Mouse (Mus musculus) right cerebral cortex, adult 18-20 months (tissue): ENCODE measurements around the gene Bicc1.

Experiments
- DNase-seq: peaks from one replicate; pipeline ENCODE4 v3.0.0; 2022; ENCODE audit warnings: mixed read lengths

Bicc1 gene

DNA sequence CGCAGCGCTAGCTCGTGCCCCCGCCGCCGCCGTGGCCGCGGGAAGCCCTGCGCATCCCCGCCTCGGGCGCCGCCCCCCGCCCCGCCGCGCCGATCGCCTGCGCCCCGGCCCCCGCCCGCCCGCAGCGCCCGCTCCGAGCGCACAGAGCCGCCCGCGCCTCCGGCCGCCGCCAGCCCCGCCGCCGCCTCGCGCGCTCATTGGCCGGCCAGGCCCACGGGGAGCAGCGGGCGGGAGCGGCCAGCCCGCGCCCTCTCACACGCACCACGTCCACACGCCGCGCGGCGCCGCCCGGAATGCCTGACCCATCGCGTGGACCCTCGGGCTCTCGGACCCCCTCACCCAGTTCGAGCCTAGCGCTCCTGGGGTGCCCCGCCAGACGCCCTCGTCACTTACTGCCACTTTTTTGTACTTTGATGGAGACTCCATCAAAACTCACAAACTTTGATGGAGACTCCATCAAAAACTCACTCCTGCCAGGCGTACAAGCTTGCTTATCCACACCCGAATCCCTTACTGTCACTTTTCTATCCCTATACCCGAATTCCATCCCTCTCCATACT is at the start of gene Bicc1:
TSS of gene Bicc1 (minus strand) at position 25 of the 560 bp plus-strand sequence.
- peak; percentile 49 for DNase-seq

DNA sequence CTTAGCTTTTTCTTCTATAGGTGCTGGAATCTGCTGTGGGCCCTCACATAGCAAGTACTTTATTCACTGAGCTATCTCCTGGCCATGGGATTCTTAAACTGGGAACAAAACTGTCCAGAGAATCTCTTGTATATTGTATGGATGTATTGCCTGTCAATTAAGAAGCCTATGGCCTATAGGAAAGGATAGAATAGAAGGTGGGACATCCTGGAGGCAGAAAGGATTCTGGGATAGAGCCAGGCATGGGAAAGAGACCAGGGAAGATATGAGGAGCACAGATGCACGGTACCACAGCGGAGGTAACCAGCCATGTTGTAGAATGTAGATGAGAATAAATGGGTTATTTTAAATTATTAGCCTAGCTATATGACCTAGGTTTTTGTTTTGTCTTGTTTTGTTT is 42.0 kb upstream of the Bicc1 start:
- no peak for DNase-seq

DNA sequence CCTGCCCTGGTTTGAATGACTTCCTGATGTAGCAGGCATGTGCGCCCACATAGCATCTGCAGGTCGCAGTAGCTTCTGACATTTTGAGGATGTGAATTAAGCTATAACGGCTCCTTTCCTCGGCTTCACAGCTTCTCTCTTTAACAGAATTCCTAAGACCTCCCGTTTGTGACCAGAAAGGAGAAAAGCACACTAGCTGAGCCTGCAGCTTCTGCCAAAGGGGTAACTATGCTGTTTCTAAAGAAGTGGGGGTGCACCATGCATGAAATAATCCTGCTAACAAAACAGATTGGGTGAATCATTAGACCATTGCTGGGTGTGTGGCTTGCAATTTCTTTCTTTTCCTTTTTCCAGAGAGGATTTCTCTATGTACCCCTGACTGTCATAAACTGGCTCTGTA is 41.5 kb upstream of the Bicc1 start:
- DNase-seq, result no peak

DNA sequence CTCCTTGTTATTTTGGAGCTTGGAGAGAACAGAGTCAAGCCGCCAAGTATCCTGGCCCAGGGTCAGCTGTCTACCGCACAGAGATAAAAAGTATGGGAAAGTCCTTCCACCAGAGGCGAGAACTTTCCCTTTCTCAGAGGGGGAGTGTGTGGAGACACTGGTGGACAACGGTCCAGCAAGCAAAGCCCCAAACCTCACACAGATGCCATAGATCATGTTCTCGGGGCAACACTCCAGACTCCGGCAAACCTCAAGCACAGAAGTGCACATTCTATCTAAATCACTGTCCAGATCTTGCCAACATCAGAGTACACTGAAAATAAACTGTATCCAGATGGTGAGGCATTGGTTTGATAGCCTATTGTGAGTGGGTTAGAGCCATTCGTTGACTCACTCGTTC is 39.2 kb upstream of the Bicc1 start:
- no peak for DNase-seq

DNA sequence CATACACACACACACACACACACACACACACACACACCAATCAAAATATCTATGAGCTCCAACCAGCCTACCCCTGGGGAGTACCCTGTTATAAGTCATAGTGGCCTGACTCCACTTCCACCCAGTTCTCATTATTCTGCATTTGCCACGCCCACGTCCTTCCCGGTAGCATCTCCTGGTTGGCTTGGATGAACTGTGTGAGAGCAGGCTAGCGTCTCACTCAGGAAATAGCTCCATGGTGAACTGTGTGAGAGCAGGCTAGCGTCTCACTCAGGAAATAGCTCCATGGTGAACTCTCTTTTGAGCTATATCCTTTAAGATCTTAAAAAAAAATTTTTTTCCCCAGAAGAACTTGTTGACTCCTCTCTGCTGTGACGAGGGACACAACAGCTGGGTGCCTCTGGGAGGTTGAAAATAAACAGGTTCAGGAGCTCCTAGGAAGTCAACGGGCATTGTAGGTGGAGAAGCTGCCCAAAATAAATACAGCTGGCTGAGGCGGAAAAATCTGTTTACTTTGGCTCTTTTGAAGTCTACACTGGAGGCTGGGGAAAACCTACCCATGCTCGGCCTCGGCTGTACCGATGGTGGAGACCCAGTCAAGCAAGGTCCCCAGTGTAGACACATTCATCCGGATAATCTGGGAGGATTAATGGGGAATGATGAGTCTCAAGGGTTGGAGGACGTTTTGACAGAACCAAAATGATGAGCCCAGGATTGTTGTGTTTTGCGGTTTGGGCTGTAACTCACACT is 37.7 kb upstream of the Bicc1 start:
- DNase-seq, result no peak

DNA sequence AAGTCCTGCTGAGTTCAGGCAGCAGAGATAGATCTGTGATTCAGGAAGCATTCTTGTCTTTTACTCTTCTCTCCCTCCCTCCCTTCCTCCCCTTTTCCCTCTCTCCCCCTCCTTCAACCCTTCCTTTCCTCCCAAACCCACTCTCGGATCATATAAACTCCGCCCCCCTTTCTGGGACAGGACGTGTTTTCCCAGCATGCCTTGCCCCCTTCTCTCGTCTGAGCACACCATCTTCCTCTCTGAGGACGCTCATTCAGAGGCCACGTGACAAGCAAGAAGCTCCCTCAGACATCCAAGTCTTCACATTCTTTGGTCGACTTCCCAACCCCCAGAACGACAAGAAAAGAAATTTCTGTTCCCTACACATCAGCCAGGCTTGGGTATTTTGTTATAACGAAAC is 36.0 kb upstream of the Bicc1 start:
- no peak for DNase-seq

DNA sequence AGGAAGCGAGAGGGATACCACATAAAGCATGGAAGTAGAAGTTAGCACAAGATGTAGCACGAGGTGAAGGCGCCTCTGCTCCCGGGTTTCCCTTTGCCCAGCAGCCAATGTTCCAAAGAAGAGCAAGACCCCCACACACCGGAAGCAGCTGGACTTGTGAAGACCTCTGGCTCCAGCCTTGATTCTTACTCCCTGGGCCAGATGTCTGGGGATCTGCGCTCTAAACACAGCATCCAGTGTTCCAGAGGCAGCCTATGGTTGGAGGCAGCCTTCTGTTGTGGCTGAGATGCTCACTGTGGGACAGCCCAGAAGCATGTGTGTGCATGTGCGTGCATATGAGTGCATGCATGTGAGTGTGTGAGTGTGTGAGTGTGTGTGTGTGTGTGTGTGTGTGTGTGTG is 35.2 kb upstream of the Bicc1 start:
- DNase-seq, result no peak

DNA sequence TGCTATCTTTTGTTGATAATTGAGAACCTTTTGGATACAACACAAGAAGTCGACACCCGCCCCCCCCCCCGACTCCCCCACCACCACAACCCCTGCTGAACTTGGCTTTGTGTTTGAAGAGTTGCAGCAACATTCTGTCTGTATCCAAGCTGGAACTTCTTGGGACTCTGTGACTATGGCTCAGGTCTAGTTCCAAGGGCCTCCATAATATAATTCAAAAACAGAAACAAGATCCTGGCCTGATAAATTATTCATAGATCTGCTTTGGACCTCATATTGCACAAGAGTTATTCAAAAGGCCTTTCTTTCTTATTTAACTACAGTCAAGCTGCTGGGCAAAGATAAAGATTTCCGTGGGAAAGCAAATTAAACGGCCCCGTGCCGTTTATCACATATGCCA is 33.8 kb upstream of the Bicc1 start:
- no peak for DNase-seq

DNA sequence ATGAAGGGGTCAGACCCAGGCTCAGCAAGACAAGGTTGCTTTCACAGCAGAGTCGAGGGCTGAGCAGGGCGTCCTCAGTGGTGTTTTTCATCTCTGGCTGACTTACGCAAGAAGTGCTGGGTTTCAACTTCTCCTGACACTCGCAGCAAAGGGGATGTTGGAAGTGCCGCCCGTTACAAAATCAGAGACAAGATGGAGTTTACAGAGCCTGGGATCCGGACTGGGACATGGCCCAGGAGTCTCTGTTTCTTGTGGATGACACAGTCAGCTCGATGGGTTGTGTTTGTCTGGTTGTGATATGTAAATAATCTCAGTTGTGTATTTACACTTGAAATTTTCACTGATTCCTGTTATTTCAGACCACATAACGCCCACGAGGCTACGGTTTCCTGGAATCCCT is 33.4 kb upstream of the Bicc1 start:
- DNase-seq, result no peak

DNA sequence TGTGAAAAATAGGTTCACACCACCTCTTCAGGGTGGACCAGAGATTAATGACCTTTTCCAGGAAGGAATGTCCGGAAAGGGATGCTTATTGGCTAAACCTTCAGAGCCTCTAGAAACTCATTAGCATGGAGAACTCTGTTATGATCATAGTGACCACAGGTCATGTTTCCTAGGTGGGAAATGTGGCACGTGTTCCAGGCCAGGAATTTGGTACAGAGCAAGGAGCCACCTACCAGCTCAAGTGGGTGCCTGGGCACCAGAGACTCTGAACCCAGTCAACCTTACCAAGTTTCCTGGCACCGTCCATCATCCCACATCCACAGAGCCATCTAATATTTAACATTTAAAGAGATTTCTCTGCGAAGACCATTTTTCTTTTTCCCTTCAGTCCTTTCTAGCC is 29.2 kb upstream of the Bicc1 start:
- no peak for DNase-seq

DNA sequence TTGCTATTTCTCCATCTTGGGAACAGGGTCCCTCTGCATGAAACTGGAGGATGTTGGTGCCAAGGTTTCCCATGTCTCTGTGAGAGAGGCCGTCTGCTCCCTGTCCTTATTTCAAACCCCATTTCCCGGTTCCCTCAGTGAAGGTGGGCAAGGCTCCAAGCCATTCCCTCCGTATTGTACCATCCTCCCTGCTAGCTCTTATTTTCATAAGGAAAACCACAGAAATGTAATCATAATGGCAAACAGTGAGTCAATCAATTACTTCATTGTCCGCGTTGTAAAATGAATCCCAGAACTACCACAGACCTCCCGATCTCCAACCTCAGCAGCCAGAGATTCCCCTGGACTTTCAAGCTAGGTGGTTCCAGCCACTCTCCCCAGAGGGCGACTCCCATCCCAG is 25.6 kb upstream of the Bicc1 start:
- DNase-seq, result no peak

DNA sequence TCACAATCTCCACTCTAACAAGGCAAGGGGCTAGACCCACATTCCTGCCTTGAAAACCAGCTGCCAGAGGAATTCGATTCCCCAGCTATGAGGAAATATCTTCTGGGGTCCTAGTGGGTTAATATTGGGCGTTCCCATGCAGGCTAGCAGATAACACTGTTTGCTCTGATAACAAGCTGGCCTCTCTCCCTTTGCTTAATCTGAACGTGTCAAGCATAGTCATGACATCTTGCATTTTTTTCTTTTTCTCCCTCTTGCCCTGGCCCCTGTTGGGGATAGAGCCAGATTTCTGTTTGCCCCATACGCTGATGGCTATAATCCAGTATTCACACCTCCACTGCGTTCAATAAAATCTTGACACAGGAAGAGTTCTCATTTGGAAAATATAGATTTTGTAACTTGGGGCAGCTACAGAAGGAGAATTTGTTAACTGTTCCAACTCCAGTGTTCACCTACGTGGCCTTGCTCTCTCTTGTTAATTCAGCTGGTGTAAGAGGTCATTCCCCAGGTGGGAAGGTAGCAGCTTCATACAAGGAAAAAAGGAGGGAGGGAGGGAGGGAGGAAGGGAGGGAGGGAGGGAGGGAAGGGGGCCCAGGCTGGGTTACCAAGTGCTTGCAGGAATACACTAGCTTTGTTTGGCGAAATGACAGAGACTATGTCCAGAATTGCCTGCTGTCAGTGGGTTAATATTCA is 24.0 kb upstream of the Bicc1 start:
- DNase-seq, result no peak

DNA sequence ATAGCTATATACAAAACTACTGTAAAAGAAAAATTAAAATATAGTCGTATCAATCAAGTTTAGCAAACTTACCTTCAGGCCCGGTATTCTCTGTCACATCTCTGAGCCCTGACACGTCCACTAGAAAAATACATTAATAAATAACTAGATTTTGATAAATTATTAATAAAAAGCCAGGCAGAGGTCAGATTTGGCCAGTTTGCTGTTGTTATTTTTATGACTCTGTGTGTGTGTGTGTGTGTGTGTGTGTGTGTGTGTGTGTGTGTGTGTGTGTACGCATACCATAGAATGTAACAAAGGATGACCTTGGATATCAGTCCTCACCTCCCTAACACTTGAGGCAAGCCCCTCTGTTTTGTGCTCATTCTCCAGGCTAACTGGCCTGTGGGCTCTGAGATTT is 22.4 kb upstream of the Bicc1 start:
- no peak for DNase-seq

DNA sequence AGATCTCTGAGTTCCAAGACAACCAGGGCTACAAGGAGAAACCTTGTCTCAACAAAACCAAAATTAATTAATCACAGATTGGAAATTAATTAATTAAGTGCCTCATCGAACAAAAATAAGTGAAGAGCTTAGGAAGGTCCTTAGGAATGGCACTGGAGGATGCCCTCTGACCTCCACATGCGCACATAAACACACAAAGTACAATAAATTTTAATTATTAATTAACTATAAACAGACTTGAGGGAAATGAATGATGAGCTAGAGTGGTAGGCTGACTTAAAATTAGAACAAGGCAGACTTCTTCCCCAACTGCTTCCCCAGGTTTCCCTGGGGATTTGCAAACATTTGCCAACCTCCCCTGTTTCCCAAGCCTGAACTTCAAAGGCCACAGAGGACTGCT is 21.6 kb upstream of the Bicc1 start:
- DNase-seq, result no peak

DNA sequence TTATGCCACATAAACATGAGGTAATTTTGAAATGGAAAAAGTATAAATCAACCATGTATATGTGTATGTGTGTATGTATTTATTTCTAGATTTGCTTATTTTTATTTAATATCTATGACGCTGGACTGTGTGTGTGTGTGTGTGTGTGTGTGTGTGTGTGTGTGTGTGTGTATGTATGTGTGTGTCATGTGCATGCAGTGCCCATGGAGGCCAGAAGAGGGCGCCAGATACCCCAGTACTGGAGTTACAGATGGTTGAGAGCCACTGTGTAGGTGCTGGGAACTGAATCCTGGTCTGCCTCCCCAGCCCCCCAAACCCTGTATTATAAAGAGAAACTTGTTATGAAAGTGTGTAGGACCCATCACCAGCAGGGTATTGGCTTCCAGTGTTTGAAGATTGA is 20.6 kb upstream of the Bicc1 start:
- DNase-seq, result no peak

DNA sequence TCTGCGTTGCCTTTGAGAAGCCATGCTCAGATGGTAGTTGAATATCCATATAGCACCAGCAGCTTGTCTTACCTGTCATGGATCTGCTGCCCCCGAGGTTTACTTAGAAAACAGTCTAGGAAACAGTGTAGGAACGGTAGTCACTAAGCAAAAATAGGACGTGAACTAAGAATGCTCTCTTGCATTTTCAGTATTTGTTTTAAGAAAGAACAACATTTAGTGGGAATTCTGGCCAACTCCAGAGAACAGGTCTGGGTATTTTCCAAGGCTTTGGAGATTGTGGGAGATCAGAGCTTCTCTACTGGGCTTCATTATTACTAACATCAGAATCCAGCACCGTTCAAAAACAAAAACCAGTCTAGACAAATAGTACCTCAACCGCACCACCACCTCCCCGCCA is 17.7 kb upstream of the Bicc1 start:
- DNase-seq, result no peak

DNA sequence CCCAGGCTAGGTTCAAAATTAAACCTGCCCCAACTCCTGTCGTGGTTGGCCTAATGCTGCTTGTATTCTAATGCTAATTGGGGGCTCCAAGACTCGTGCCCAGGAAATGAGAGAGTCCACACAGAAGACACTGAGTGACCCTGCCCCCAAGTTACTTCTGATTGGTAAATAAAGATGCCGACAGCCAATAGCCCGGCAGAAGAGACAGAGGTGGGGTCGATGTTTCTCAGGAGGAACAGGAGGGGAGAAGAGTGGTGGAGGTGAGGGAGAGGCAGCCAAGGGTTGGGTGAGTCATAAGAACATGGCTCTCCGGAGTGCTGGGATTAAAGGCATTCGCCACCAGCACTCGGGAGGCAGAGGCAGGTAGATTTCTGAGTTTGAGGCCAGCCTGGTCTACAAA is 16.8 kb upstream of the Bicc1 start:
- DNase-seq, result no peak

DNA sequence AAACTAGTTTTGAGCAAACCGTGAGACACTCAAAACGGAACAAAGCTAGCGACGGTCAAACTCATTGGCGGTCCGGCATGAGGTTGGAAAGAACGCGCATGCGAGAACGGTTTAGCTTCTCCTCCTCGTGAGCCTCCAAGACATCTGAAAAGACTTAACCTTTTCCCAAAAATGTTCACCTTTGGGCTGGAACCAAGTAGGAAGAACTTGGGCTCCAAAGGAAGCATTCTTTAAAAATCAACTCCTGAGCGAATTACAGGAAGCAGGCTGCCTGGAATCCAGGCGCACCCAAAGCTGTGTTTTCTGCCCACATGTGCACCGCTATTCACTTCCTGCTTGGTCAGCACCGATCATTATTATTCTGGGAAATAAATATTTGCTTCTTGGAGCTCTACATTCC is 15.8 kb upstream of the Bicc1 start:
- no peak for DNase-seq

DNA sequence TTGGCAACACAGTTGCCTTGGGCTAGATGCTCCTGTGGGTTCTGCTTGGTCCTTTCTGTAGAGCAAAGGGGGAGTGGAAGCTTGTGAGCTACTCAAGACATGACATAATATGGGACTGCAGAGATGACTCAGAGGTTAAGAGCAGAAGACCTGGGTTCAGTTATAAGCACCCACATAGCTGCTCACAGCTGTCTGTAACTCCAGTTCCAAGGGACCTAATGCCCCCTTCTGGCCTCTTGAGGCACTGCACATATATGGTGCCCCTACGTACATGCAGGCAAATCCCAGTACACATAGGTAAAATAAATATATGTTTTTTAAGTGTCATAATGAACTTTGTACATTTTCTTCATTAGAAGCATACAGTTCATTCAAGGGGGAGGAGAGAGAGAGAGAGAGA is 11.9 kb upstream of the Bicc1 start:
- DNase-seq, result no peak

DNA sequence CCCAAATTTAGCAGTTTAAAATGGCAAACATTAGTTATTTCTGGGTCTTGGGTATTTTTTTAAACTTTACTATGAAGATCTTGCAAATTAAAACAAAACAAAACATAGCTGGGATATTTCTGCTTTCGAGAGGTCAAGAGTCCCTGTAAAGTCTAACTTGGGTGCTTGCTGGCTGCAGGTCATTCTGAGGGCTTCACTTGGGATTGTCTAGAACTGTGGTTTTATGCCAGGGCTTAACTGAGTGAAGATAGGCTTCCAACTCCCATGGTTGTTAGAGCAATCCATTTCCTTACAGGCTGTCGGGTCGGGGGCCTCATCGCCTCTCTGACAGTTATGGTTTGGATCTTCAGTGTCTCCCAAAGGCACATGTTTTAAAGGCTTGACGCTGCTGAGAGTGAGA is 11.3 kb upstream of the Bicc1 start:
- no peak for DNase-seq

DNA sequence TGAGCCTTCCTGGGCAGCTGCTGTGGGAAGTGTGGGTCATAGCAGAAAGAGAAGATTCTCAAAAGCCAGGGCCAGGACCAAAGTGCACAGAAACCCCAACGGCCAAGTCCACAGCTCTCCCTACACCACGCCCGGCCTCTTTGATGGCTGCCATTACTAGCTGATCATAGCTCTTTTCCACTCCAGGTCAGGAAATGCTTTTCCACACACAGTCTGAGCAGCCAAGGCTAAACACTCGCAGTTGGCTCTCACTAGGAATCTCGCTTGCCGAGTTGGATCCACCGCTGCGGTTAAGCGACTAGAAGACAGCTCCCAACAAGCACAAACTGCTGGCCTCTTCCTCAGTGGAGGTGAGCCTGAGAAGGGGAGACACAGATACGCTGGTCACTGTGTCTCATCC is 10.3 kb upstream of the Bicc1 start:
- no peak for DNase-seq

DNA sequence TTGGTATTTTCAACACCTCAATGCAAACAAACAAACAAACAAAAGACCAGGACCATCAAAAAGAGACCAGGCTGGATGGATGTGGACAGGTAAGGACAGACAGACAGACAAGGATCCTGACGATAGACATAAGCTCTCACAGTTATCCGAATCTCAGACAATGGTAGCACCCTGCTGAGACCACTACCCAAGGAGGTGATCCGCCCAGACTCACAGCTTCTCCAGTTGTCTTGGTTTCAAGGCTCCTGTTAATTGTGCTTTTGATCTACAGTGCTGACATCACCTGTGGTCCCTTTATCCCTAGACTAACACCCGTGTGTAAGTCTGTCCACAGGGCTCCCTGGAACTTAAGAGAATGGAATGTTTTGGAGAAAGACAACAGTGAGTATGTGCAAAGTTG is 9.7 kb upstream of the Bicc1 start:
- no peak for DNase-seq

DNA sequence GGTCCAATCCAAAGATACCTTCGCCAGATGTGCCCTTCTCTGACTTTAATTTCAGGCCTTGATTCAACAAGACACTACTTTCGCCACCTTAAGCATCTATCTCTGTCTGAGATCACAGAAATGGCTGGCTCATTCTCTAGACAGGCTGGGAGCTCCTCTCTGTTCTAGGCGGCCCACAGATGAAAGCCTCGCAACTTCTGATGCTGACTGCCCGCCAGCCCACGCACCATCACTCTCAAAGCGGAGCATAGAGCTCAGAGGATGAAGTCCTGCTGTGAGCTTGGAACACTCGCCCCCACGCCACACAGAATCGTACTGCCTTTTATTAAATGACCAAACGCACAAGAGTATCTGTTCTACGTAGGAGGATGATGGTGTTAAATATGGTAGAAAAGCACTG is 949 bp upstream of the Bicc1 start:
- peak; percentile 33 for DNase-seq

DNA sequence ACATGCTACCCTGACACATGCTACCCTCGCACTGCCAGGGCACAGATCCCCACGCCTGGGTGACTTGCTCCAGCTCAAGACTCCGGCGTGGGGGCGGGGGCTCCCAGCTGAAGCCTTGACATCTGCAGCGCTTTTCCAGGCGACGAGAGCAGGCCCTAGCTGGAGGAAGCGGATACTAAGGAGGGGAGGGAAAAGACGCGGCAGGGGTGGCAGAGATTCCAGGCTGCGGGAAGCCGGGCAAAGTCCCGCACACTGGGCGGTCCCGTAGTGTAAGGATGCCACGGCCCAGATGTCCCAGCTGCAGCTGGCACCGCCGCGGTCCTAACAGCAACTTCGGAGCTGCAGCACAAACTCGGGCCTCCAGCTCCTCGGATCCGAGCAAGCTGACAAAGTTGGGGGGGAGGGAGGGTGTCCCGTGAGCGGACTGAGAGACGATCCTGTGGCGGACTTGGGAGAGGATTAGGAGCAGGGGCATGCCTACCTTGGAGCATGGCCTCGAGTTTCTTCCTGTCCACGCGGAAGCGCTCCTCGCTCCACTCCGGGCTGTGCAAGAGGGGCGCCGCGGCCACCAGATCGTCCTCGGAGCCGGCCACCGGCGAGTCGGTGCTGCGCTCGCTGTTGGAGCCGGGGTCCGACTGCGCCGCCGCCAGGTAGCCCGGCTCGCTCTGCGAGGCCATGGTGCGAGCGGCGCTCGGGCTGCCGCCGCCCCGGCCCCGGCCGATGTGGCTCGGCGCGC is 392 bp downstream of the Bicc1 start:
- DNase-seq, result peak; percentile 43
